Mouse (Mus musculus): ENCODE data around the gene Hspb8.

Gene Hspb8

DNA sequence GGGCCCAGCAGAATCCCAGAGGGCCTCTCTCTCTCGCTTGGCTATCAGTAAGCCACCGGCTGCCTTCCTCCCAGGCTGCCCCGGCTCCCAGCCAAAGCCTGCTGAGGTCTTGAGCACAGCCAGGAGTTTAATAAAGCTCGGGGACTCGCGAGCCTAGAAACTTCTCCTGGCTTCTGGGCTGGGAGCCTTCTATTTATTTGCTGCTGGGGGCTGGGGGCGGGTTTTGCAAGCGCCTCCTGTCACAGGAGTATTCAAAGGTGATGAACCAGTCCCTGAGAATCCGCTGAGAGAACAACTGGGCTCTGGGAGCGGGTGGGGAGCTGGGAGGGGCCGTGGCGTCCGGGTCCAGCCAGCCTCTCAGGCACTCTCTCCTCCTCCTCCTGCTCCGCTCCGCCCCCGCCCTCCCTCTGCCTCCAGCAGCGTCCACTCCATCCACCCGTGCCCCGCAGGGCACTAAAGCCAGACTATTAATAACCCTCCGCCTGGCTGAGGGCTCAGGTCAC lies at the start of gene Hspb8:
Hspb8 (minus strand) TSS at position 166 of the 503 bp plus-strand sequence.
- peak; percentile 30 to 42 for DNase-seq

DNA sequence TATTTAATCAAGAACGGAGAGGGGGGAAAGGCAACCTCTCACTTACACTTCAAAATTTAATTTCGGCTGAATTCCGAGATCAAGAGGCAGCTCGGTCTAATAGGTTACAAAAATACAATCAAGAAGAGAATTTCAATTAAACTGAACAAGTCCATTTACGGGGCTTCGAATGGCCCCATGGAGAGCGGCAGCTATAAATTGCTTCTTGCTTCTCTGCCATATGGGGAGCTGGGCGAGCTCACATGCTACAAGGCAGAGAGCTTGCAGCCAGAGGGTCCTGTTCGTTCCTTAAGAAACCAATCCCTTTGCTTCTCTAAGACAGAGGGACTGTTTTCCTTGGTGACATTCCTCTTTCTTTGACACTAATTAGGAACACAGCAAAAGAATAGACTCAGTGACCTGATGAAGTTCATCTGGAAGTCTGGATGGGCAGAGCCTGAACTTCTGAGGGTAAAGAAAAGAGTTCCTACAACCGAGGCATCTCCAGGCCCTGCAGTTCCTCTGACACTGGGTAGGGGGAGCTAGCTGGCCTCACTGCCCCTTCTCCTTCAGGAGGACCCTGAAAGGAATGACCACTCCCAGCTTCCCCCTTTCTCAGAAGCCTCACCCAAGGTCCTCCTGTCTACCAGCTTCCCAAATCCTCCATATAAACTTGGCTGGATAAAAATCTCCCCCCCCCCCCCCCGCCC lies 38.8 kb upstream of the Hspb8 start:
- no peak for DNase-seq

DNA sequence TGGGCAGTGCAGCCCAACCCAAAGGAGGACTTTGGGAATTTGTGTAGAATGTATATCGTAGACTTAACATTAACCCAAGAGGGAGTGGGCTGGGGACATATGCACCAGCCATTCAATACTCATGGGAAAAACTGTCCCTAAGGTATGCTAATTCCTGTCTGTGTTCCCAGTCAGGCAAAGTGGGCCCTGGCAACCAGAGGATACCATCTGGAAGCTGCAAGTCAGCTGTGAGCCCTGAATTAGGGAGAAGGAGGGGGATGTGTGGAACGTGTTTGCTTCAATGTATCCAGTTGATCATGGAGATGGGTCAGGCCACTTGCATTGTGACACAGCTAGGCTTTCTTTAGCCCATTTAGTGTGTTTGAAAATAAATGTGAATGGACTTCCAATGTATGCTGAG lies 37.3 kb upstream of the Hspb8 start:
- no peak for DNase-seq

DNA sequence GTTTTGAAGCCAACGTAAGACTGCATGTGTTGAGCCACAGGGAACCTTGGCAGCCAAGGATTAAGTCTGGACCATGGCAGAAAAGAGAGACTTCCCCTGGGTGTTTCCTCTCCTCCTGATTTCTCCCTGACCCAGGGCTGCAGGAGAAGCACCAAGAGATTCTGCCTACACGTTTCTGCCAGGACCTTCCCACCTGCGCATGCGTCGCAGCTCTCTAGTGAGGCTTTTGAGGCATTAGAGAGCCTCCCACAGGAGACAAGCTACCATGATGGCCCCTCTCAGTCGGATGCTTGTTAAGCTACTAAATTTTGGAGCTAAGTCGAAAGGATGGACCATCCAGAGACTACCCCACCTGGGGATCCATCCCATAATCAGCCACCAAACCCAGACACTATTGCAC lies 35.1 kb upstream of the Hspb8 start:
- no peak for DNase-seq

DNA sequence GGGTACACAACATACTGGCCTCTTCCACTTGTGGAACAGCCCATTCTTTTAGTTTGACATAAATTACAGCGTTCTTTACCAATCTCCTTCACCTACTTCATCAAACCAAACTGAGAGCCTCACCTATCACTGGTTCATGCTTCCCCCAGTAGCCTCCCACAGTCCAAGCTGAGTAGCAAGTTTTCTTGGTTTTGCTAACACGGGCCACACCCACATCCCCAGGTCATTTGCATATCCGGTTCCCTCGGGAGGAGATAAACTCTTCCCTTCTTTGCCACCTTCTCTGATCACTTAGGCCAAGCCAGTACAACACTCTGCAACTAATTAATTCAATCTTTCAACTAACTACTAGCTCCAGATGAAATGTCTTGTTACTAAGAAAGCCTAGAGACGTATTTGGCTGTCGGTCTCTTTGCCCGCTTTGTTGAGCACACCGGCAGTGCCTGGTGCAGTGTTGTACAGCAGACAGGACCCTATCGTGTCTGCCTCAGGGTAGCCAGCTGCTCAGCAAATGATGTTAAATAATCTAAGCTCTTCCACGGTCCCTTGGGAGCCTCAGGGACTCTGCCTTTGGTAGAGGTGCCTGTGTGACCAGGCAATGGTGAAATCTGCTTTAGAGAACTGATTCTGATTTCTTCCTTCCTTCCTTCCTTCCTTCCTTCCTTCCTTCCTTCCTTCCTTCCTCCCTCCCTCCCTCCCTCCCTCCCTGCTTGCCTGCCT lies 34.3 kb upstream of the Hspb8 start:
- DNase-seq, result no peak

DNA sequence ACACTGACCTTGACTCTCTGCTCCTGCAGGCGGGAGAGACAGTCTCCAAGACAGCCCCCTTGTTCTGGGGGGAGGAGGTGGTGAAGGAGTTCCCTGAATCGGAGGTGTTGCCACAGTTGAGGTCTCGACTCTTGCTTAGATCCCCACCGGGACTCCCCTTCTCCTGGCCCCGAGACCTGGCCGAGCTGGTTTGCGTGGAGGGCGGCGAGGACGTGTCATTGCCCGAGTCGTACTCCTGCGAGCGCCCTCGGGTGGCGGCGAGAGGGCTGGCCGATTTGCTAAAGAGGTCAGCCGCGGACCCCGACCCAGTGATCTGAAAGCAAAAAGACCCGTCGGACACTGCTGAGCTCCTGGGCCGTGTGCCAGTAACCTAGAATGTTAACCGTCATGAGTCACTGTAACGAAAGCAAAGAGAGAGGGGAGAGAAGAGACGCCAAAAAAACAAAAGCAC lies 30.8 kb upstream of the Hspb8 start:
- DNase-seq, result peak in 1 of 2 experiments; percentile 29

DNA sequence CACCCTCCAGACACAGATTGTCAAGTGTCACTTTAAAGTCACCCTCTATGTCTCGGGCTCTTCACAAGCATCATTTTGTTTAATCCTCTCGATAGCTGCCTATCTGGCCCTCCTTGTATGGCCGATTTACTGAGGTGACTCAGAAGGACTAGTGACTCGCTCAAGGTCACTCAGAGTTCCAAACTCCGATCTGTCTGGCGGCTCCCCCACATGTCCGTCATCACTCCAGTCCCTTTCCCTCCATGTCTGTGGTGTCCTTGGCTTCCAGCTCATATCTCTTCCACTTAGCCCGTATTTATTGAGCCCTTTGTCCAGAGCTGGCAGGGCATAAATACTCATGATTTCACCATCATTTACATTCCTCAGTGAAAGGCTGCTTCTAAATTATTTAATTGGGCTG lies 28.2 kb upstream of the Hspb8 start:
- DNase-seq, result no peak

DNA sequence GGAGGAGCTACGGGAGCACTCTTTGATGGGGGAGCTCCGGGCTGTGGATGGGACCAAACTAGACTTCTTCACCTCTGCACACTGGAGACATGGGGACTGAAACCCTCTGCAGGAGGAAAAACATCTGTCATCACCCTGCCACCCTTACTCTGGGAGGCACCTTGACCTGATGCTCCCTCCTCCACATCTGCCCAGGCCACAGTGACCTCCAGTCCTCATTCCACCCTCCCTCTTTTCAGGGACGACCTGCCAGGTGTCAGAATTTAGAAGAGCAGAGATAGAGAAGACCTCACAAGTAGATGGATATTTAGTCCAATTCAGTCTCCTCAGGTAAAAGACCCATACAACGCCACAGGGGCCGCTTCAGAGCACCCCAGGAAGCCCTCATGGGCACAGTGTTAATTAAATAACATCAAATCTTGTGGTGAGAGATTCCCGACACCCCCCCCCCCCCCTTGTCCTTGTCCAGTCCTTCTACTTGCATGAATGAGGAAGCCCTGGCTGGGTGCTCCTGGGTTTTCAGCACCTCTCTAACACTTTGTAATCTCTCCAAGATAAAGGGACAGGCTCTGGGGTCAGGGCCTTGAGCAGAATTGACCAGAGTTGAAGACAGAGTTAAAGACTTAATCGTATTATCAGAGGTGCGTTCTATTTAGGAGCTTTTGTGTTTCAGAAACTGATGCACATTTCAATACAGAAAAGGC lies 27.0 kb upstream of the Hspb8 start:
- no peak for DNase-seq

DNA sequence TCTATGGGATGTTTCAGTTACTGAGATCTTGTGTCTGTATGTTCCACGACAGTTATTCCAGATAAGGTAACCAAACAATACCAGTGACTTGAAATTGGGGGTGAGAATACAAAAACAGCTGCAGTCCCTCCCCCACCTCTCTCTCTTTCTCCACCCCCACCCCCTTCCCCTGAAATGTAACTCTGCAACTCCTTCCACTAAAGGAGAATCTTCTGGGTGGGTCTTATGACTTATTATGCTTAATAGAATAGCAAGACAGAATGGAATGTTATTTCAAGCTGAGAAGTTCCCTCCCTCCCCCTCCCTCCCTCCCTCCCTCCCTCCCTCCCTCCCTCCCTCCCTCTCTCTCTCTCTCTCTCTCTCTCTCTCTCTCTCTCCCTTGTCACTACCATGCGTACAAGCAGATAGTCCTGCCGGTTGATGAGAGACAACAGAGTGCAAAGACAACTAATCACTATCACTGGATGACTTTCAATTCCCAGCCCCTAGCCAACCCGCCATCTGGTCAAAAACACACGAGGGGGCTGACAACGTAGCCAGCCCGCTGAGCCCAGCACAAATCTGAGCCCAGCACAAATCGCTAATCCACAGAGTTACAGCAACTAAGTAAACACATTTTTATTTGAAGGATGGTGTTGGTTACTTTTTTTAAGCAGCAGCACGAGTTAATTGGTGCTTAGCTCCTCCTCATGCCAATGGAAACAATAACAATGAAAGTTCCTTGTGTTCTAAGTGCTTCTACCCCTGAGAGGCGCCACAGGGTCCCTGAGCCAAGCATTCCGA lies 25.9 kb upstream of the Hspb8 start:
- no peak for DNase-seq

DNA sequence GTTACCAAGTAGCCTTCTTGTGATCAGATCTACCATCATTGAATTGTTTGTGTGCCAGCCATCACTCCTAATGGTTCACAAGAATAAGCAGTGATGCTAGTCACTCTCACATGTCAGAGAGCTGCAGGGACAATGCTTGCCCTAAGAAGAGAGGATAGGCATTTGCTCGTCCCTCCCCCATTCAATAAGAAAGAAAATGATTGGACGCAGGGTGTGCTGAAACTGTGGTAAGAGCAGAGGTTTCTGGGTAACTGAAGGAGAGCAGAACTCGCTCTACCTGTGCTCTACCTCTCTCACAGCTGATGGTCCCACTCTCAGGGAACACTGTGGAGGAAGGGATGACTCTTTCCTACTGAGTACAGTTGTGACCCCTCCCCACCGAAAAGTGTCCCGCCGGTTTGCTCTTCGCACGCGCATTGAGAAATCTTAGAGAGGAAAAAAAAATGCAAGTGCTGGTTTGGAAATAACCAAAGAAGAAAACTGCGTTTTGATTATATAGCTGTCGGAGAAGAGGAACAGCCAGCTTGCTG lies 25.2 kb upstream of the Hspb8 start:
- DNase-seq, result no peak

DNA sequence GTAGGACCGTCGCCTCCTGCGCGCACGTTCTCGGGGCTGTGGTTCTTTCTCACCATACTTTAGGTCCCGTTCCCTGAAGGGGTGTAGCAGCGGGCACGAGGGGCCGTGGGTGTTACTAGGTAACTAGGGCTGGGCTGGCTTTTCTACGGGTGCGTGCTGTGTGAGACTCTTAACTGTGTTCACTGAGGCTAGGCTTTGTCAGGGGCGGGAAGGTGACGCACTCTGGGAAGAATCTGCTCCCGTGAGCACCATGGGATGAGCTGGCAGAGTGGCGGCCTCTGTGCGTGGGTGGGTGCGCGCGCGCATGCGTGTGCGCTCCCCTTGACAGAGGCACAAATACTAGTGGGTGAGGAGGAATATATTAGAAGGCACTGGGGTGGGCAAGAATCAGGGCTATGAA lies 23.9 kb upstream of the Hspb8 start:
- no peak for DNase-seq

DNA sequence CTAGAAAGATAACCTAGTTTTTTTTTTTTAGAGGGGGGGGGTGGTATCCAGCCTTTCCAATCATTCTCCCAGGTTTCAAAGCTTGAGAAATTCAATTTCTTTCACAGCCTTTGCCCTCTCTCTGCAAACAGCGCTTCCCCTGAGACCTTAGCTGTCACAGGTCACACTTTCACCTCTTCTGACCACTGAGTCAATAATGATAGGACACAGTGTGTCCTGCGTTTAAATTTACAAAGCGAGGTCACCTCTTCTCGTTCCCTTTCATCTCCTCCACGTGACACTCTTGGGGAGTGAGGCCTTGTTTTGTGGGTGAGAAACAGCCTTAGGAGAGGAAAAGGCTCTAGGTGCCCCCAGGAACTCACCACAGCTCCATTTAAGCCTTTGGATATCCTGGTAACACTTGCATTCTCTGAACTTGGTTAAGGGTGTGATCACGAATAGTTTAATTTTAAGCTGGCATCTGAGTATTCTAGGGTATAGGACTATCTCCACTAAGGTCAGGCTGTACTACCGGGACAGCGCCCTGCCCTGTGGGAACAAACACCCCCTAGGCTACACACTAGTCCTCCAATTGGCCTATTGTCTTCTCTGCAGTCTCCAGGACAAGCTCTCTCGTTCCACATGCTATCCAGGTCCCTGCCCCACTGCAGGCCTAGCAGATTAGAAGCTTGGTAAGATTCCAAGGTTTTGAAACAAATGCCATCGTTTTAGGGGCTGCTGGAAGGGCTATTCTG lies 23.1 kb upstream of the Hspb8 start:
- DNase-seq, result no peak

DNA sequence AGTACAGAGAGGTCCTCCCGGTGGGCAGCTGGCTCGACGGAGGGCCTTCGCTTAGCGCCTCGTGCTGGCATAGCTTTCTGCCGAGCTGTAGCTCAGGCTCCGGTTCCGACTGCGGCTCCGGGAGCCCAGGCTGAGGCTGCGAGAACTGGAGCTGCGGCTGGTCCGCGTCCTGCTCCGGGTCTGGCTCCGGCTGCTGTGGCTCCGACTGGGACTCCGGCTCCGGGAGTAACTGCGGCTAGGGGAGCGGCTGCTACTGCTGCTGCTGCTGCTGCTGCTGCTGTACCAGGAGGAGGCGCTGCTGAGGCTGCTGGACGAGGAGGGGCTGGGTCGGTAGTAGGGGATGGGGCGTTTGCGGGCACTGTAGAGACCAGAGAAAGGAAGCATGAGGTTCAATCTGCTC lies 21.9 kb upstream of the Hspb8 start:
- no peak for DNase-seq

DNA sequence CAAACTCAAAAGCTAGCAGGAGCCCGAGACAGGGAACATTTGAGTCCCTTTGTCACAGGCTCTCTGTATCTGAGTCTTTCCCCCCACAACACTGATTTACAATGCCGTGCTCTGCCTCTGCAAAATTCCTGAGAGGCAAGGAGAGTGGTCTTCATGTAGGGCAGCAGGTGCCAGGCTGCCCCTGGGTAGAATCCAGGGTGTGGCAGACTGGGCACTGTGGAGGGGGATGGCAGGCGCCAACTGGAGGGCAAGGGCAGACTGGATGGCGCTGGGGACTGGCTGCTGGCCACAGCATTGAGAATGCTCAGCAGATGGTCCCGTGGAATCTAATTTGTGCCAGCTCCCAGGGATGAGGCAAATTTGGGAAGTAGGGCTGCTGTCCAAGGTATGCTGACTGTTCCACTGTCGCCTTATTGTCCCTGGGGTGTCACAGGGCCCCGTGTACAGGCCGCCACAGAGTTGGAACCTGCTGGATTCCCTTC lies 20.8 kb upstream of the Hspb8 start:
- DNase-seq, result no peak

DNA sequence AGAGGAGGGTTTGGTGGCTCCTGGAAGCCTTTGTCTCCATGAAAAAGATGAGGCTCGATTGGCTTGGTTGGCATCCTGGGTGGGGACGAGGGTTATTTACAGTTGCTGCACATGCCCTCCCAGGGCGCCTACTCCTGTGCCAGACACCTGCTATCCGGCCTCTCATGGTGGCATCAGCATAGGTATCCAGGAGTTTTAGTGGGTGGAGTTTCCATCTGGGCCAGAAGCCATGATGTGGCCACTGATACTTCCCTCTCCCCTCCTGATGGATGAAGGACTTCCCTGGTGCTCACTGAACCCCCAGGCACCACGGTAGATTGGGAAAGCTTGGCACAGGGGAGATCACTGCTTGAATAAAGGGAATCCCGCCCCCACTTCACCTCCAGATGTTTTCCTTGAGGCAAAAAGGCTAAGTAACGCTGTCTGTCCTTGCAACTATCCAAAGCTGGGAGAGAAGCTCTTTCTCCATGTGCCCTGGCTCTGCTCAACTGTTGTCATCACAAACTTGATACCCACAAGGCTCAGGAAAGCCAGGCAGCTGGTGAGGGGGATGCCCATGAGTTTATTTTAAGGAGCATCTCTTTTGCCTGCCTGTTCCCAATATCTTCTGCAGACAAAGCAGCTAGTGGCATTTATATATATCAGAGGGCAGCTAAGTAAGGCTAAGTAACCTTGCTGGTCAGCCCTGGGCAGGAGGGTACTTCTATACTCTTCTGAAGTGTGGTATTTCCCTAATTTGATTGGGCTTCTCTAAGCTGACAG lies 20.2 kb upstream of the Hspb8 start:
- no peak for DNase-seq

DNA sequence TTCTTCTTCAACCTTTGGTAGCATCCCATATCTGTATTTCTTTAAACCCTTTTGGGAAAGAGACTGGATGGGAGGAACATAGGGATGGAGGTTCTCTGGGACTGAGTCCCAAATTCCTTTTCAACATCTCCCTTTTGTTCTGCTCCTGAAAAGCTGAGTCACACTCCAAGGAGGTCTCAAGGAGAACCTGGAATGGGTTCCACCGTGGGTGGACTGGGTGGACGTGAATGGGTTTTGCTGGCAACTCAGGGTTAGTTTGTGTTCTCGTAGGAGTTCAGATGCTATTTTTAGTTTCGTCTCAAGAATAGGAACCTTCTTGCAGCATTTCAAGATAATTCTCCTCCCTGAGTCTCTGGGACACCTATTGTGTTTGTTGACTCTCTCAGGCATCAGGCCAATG lies 17.6 kb upstream of the Hspb8 start:
- DNase-seq, result no peak

DNA sequence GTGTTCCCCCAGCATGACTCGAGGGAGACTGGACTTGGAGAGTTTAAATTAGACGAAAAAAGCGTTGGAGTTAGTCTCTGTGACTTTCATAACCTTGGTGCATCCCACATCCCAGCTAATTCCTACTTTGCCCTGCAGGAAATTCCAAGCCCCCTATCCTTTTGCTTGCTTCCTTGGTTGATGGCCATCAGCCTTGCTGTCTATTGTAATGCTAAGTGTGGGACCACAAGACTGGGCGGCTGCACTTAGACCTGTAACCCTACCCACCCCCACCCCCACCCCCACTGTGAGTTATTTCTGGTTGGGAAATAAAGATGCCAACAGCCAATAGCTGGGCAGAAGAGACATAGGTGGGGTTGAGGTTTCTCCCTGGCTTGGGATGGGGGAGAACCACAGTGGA lies 15.7 kb upstream of the Hspb8 start:
- DNase-seq, result no peak

DNA sequence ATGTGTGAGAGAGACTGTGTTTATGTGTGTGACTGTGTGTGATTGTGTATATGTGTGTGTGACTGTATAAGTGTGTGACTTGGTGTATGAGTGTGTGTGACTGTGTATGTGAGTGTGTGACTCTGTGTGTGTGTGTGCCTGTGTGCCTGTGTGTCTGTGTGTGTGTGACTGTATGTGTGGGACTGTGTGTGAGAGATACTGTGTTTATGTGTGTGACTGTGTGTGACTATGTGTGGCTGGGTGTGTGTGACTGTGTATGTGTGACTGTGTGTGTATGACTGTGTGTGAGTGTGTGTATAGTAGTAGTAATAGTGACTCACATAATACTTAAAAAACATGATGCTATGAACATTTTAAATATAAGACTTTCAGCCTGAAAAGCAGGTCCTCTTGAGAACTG lies 13.5 kb upstream of the Hspb8 start:
- DNase-seq, result no peak

DNA sequence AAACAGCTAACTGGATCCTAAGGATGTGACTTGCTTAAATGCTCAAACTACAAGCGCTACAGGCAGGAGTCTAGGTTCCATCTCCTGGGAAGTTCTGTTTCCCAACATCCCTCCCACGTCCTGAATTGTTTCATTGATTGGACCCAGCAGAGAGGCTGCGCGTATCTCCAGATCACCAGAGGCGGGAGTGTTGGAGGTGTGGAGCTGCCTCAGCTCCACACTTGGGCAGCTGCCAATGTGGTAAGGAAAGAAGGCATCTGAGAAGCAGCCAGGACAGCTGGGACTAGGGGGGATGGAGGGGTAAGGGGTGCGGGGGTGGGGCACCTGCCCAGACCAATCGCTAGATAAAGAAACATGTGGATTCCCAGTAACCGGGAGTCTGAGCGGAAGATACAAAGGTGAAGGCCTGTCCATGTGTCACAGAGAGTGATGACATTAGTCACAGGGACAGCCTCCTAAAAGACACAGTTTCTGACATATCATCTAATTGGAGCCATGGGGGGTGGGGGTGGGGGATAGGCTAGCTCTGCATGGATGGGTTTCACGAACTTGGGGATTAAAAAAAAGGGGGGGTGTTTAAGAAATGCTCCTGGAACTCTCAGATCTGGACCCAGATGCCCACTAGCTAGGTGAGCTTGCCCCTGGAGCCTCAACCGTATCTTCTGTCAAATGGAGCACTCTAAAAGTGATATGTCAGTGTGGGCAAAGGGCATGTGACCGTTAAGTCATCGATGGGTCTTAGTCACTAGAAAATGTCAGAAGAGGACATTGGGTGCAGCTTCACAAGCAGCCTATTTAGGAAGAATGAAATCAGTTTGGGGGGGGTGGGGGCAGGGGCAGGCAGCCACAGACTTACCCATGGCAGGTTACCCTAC lies 12.5 kb upstream of the Hspb8 start:
- DNase-seq, result no peak

DNA sequence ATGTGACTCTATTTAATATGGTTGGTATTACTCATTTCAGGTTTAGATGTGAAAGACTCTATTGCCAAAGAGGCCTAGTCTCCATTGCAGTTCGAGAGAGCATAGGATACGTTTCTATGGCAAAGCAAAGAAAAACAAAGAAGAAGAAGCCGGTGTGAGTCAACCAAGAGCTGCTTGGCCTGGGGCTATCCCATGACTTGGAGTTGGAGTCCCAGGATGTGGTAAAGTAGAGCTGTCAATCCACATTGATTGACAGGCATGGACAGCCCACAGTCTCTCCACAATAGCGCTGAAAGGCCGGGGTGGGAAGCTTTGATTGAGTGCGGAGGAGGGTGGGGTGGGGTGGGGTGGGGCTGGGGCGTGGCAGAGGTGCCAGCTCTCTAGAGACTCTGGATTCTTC lies 10.2 kb upstream of the Hspb8 start:
- no peak for DNase-seq
